Mouse (Mus musculus) ES-E14 (cell line): ENCODE data around the gene Nfkbil1.

Experiments used
- HCFC1 ChIP-seq: IDR thresholded peaks from 2 replicates; pipeline ENCODE4 v1.6.1; 2012; ENCODE audit warnings: low read length, inconsistent platforms, borderline replicate concordance; ENCODE audit not compliant: insufficient read depth
- MAFK ChIP-seq: IDR thresholded peaks from 2 replicates; pipeline ENCODE4 v1.6.1; 2014; ENCODE audit warnings: mild to moderate bottlenecking, low read depth, low read length, inconsistent platforms; ENCODE audit not compliant: insufficient read depth
- ZC3H11A ChIP-seq: IDR thresholded peaks from 2 replicates; pipeline ENCODE4 v1.6.1; 2012; ENCODE audit warnings: low read depth, mild to moderate bottlenecking, inconsistent platforms, low read length, borderline replicate concordance

DNA sequence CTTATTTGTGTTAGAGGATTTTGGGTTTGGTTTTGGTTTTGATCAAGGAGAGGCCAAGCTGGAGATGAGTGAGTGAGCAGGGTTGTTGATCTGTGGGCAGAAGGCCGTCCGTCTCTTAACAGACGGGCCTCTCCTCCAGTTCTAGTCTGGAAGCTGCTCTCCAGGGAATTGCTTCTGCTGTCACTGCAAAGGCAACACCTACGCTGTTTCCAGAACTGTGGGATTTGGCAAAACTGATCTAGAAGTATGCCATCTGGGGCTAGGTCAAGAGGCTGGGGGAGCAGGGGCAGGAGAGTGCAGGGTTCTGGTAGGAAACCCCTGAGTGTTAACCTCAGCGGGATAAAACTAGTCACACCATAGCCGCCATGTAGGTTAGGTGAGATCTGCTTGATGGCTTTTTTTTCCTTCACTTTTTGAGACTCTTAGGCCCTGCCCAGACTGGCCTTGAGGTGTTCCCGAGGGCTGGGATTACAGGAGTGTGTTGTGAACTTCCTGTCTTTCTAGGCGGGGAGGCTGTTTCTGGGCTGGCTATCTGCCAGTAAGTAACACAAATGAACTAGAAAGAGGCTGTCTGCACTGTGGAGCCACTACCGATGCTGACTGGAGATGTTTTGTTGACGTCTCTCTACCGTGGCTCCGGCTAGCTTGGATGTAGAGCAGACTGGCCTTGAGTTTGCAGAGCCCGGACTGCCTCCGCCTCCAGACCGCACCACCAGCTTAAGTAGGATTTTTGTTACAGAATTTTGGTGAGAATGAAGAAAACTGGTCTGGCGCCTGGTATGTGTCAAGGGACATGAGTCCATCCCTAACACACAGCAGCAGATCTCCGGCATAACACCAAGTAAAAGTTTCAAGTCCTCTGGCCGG is 2.2 kb downstream of the Nfkbil1 start, which contains the start of gene Atp6v1g2:
- TF ChIP-seq ZC3H11A (no peak), HCFC1 (no peak), MAFK (no peak)
